Mouse (Mus musculus): ENCODE measurements around the gene Ubl3. TPM values are rescaled to one million over a fixed set of nuclear protein-coding genes. Genes with fewer than 3 reads are reported as not detected.

Ubl3 gene
- polyA plus RNA-seq, 1 experiment from 2014 or later, result 110 TPM

DNA sequence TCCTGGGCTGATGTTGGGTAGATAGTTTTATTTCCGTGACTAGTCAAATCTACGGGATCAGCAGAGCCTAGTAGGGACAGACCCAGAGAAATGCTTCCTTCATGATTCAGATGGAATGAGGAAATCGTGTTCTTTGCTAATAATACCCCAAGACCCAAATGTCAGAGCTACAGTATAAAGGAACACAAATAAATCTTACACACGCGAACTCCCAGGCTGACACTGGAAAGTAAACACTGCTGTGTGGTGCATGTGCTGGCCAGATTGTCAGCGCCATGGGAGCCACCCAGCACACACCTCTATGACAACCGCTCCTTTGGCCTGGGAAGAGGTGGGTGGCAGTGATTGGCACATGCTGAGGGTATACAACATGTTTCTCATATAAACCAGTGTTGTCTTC lies 88.1 kb downstream of the Ubl3 start:
- H3K9ac ChIP-seq (replicated peaks; ENCODE audit: low read depth, low read length), result no peak overlapping the region
- ATAC-seq (ENCODE audit: low read depth), result no peak
- no peaks in the 10 kb centered on the region for H3K4me1 ChIP-seq (ENCODE audit: control insufficient read depth, insufficient read depth, low read length)
- H3K36me3 ChIP-seq (ENCODE audit: control insufficient read depth, insufficient read depth, low read length), result no peaks in the 10 kb centered on the region
- H3K9me3 ChIP-seq (ENCODE audit: control insufficient read depth, low read length), result no peaks in the 10 kb centered on the region
- H3K4me3 ChIP-seq (ENCODE audit: low read depth, low read length), result no peak overlapping the region
- H3K27me3 ChIP-seq (ENCODE audit: control insufficient read depth, insufficient read depth, low read length), result no peaks in the 10 kb centered on the region
- WGBS, result 73% methylated on average over 7 of the region's 7 CpGs
- H3K27ac ChIP-seq (ENCODE audit: low read depth, low read length), result no peak overlapping the region
- H3K4me2 ChIP-seq (ENCODE audit: low read depth, low read length), result no peak overlapping the region

DNA sequence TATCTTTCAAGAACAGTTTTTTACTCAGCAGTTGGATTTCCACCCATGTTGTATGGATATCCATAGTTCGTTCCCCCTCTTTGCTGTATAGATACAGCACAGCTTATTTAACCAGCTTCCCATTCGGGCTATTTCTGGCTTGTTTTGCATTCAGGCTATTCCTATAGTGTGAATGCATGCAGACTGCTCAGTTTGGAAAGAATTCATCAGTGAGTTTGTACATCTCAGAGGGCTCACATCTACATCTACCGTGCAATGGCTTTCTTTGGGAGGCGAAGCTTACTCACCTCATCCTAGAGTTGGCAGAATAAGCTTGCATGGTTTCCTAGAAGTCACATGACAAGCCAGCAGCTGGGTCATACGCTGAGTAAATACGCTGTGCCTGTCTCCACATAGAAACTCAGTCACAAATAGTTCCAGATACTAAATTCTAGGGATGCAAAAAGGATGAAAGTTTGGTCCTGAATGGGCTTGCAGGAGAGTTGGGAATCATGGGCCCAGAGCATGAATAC lies 88.8 kb downstream of the Ubl3 start:
- Histone ChIP-seq H3K4me1 (ENCODE audit: control insufficient read depth, insufficient read depth, low read length) (no peaks in the 10 kb centered on the region), H3K9me3 (ENCODE audit: control insufficient read depth, low read length) (no peaks in the 10 kb centered on the region), H3K27ac (ENCODE audit: low read depth, low read length) (no peak overlapping the region), H3K27me3 (ENCODE audit: control insufficient read depth, insufficient read depth, low read length) (no peaks in the 10 kb centered on the region), H3K36me3 (ENCODE audit: control insufficient read depth, insufficient read depth, low read length) (no peaks in the 10 kb centered on the region), H3K4me2 (ENCODE audit: low read depth, low read length) (no peak overlapping the region), H3K9ac (replicated peaks; ENCODE audit: low read depth, low read length) (no peak overlapping the region), H3K4me3 (ENCODE audit: low read depth, low read length) (no peak overlapping the region)
- no peak for ATAC-seq (ENCODE audit: low read depth)
- 92% methylated on average over 6 of the region's 6 CpGs for WGBS

Other genes starting within 250 kb of the Ubl3 start
- gene Slc7a1, start 152.9 kb downstream of the Ubl3 start, polyA plus RNA-seq (2014; fragmentation: Nextera tagmentation; extraction: Ambion mirVana), result 50.0 and 57.0 TPM in 2 replicates

Data from neural tube, embryonic 14.5 days (tissue).